Mouse (Mus musculus): ENCODE data around the gene Neu2.

DNA sequence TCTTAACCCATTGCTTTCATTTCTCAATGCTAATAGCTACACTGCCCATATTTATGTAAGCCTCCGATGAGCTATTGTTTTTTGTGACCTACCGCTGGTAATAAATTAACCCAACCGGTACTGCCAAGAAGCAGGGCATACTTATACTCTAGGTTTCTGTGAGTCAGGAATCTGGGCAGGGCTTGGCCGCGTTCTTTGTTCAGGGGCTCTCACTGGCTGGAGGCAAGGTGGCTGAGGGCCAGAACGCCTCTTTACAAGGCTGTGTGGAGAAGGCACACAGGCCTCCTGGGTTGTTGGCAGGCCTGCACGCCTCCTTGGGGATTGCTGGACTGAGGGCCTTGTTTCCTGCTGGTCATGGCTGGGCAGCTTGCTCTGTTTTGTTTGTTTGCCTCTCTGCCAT is 65.1 kb downstream of the Neu2 start:
- TF ChIP-seq CTCF (IDR thresholded peaks at IDR 0.05; ENCODE audit: low read depth) (no peak), EP300 (IDR thresholded peaks at IDR 0.05; ENCODE audit: low read depth) (no peak)

Measured in liver, postnatal 0 days (tissue).